Mouse (Mus musculus): Measurements from ENCODE around the gene Trip12.

DNA sequence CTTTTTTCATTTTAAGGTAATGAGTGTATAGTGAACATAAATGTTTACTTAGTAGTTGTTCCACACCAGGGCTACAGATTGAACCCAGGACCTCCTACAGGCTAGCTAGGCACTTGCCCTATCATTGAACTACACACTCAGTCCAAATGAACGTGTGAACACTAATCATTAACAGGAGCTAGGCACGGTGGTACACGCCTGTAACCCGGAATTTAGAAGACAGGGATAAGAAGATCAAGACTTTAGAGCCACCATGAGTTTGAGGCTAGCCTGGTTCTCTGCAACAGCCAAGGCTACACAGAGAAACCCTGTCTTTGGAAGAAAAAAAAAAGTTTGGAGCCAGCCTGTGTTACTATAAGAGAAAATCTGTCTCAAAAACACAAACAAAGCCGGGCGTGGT lies 19.3 kb upstream of the Trip12 start:
- TF ChIP-seq CTCF (IDR thresholded peaks at IDR 0.05; ENCODE audit: extremely low read depth, insufficient read depth, insufficient read length, insufficient replicate concordance), result no peak
- no peak for TF ChIP-seq POLR2A (IDR thresholded peaks at IDR 0.05; ENCODE audit: low read depth, low read length)

Data from spleen, adult 2 months (tissue).